Mouse (Mus musculus) MN1 (cell line): ENCODE measurements around the gene Pkdcc.

Experiments
- DNase-seq: peaks from one replicate; pipeline ENCODE4 v3.0.0-alpha.2; 2016; ENCODE audit warnings: low spot score

Pkdcc gene

GRCm38 (mm10) chr17:83212422-83212821 is 2.7 kb upstream of the Pkdcc start:
- no peak for DNase-seq

DNA sequence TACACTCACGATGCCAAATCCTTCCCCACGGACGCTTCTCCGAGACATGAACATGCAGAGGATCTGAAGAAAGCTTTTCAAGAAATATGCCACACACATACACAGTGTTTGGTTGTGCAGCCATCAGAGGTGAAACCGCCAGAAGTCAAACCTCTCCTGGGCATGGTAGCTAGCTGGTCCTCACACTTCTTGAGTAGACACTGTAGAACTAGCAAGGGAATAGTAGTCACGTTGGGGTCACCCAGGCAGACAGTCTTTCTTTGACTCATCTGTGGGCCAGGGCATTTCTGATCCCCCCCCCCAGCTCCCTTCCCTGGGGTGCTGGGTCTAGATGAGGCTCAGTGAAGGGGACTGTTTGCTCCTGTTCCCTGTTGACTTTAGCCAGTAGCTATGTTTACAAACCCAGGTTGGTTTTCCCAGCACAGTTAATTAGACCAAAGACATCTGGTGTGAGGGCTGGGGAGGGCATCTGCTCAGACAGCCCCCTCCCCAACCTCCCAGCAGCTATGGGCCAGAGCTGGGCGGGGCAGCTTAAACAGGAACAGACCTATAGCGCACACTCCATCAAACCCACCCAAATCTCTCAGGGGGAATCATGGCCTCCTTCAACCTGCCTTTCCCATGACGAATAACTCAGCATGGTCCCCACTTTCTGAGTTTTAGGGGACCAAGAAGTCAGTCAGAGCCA is 1.7 kb upstream of the Pkdcc start:
- no peak for DNase-seq

DNA sequence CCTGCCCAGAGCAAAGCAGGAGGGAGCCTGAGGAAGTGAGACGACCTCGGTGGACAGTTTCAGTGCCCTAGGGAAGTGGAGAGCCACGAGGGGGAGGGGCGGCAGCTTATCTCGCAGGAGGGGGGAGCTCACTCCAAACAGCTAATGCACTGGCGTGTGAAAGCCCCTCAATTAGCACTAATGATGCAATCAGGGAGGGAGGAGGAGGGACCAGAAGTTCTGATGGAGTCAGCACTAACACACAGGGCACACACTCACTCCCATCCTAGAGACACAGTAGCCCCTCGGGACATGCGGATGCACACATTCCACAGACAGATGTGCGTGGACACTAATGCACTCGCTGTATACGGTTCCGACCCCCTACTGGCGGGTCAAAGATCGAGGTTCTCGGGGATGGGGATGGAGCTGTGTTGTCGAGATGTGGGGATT is 915 bp upstream of the Pkdcc start:
- peak; percentile 61 for DNase-seq

DNA sequence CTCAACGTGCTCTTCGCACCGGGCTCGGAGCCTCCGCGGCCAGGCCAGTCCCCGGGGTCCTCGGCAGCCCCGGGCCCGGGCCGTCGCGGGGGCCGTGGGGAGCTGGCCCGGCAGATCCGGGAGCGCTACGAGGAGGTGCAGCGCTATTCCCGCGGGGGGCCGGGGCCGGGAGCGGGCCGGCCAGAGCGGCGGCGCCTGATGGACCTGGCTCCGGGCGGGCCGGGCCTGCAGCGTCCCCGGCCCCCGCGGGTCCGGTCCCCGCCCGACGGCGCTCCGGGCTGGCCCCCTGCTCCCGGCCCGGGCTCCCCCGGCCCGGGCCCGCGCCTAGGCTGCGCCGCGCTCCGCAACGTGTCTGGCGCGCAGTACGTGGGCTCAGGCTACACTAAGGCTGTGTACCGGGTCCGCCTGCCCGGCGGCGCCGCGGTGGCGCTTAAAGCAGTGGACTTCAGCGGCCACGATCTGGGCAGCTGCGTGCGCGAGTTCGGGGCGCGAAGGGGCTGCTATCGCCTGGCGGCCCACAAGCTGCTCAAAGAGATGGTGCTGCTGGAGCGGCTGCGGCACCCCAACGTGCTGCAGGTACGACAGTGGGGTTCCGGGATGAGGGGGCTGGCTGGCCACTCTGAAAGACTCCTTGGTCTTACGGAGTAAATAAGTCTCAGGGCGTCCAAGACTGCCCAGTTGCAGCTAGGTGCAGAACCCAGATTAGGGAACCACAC is 595 bp downstream of the Pkdcc start:
- peak; percentile 64 for DNase-seq

- DNase-seq = no peak
These were observed 1.3 kb downstream of the Pkdcc start for GRCm38 (mm10) chr17:83216251-83216919.

- no peak for DNase-seq
These were observed 3.1 kb downstream of the Pkdcc start for GRCm38 (mm10) chr17:83218189-83218588.

DNA sequence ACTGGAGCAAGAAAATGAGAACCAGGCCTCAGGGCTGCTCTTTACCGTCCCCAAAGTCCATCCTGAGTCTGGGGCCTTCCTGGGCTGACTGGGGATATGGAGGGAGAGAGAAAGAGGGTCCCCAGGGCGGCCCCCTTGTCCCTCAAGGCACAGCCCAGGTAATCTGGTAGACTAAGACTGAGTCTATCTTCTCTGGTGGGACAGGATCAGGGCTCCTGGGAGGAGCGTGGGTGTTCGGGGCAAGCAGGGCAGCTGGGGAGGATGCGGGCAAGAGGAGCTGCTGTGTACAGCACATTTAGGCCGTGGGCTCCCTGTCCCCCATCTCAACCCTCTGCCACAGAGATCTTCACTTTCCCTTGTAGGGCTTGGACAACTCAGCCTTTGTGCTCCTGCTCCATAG is 3.6 kb downstream of the Pkdcc start:
- DNase-seq = no peak

DNA sequence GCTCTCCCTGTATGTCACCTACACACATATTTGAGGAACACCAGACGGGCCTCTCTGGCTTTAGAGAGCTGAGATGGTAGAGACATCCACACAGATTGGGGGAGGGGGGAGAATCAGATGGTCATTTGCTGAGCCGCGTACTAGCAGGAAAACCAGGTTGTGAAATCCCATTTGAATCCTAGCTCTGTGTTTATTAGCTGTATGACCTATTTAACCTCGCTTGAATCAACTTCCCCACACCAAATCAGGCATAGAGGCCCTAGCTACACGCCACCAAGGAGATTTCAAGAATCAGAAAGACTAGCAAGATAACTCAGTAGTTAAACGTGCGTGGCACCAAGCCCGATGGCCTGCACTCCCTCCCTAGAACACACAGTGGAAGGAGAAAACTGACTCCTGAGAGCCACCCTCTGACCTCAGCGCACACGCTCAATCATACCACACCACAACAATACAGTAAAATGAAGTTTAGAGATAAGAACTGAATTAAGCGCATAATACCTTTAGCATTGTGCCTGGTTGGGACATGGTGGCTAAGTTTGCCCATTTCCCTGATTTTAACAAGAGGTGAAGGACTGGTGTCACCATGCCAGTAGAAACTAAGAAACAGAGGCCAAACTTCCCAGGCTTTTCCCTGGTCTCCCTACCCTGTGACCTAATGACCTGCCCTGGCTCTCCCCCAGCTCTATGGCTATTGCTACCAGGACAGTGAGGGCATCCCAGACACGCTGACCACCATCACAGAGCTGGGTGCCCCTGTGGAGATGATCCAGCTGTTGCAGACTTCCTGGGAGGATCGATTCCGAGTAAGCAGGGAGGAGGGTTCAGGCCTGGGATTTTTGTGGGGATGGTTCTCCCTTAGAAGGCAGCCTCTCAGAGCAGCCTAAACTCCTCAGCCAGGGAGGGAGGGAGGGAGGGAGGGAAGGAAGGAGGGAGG is 4.5 kb downstream of the Pkdcc start:
- no peak for DNase-seq

- no peak for DNase-seq
These were observed 6.0 kb downstream of the Pkdcc start for GRCm38 (mm10) chr17:83220954-83221538.

DNA sequence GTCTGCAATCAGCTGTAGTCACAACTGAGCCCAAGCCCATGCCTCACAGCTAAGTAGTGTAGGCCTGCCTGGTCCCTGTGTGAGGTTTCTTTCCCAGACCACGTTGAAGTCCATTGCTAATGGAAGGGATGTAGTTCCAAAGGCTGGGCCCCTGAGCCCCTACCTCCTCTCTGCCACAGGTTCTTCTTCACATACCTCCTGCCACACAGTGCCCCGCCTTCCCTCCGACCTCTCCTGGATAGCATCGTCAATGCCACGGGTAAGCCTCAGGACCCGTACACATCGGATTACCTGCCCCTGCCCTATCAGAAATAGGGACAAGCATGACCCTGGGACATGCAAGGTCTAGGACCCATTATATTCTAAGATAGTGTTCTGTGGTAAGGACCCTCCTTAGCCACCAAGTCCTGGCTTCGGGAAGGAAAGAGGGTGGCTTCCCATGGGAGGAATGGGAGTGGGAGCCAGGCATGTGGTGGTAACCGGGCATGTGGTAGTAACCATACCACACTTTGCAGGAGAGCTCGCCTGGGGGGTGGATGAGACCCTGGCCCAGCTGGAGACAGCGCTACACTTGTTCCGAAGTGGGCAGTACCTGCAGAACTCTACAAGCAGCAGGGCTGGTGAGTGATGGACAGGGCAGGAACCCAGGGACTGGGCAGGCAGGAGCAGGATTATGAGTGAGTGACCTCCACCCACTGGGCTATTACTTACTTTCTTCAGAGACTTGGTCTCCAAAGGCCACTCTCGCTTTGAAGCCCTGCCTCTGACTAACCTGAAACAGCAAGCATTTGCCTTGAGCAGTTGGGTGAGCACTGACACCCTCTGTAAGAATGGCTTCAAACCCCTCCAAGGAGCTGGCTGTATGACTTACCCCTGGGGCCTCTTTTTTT is 6.8 kb downstream of the Pkdcc start:
- no peak for DNase-seq

DNA sequence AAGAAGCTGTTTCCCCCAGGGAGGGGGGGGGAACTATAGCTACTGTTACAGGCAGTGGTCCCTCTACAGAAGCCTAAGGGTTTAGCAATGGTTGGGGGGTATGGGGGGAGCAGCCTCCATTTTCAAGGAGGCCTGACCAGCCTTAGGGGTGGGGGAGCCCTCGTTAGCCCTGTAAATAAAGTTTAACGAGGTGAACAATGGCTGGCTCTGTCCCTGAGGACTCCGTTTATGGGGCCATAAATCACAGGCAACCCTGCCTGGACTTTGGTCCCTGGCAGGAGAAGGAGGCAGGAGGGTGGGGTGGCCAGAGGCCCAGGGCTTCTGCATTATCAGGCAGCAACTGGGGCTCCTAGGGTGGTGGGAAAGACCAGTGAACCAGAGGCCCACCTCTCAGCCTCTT is 7.6 kb downstream of the Pkdcc start:
- DNase-seq = no peak

GRCm38 (mm10) chr17:83224451-83224971 is 9.4 kb downstream of the Pkdcc start:
- no peak for DNase-seq

DNA sequence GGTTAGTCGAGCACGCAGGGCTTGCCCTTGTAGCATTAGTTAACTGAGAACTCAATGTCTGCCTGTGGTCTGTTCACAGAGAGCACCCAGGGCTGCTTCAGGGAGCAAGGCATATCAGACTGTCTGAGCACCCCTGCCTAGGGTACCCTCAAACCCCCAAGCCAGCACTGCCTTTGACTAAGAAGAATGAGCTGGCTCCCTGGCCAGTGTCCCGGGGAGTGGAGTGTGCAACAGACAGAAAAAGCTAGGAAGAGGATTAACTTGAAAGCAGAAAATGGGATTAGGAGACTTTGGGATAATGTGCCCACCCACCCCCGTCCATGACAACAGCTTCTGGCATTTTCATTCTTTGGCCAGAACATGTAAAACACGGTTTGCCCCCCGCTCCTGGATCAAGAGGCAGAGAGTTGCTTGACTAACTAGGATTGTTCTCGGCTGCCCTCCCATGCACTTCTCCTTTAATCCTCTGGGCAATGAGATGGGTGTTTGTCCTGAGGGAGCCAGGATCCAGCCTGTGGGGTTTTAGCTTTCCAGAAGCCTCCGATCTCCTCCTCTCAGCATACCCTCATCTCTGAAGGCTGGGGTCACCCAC is 11.4 kb downstream of the Pkdcc start:
- no peak for DNase-seq

- no peak for DNase-seq
These were observed 16.3 kb downstream of the Pkdcc start for GRCm38 (mm10) chr17:83231357-83231756.

DNA sequence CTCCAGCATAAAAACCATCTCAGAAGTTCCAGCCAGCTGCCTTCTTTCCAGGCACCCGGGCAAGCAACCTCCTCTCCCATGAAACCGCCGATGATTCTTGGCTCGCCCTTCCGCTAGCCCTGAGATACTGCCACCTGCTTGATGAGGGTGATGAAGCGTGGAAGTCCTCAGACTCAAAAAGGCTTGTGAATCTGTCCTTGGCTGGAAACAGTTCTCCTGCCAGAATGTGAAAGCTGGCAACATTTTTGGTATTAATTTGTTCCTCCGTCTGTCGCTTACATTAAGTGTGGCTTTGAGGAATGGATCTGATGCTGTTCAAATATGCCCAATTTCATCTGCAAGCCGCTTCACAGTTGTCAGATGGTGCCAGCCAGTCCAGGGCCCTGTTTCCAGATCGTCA is 20.1 kb downstream of the Pkdcc start:
- no peak for DNase-seq

- DNase-seq = no peak
These were observed 21.1 kb downstream of the Pkdcc start for GRCm38 (mm10) chr17:83236202-83236601.

- no peak for DNase-seq
These were observed 23.3 kb downstream of the Pkdcc start for GRCm38 (mm10) chr17:83238123-83239058.

GRCm38 (mm10) chr17:83244502-83244901 is 29.4 kb downstream of the Pkdcc start:
- DNase-seq = no peak

DNA sequence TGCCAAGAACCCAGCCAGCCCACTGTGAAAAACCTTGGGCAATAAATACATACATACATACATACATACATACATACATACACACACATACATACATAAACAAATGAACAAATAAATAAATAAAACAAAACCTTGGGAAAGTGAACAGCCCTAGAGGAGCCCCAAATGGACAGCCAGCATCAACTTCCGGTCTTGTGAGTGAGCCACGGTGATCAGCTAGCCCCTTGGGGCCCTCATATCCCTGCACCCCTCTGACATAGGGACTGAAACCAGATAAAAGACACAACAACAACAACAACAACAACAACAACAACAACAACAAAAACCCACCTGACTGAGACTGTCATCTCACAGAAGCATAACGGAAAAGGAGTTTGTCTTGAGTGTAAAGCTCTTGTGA is 30.4 kb downstream of the Pkdcc start:
- DNase-seq = no peak
